Mouse (Mus musculus): ENCODE measurements around the gene Pold1. TPM values are rescaled to one million over a fixed set of nuclear protein-coding genes. Genes with fewer than 3 reads are reported as not detected.

Pold1 gene
- polyA plus RNA-seq, 1 experiment from 2014 or later, result 74.7 TPM

GRCm38 (mm10) chr7:44553196-44553764 is 4.6 kb upstream of the Pold1 start:
- Histone ChIP-seq H3K9me3 (ENCODE audit: control insufficient read depth, low read length) (no peaks in the 10 kb centered on the region), H3K4me3 (ENCODE audit: low read depth, low read length) (peak overlapping the region; percentile 87), H3K4me1 (replicated peaks; ENCODE audit: control insufficient read depth, insufficient read depth, low read length) (peaks cover 6% of the 10 kb centered on the region), H3K4me2 (ENCODE audit: low read length) (peak overlapping the region; percentile 82), H3K9ac (ENCODE audit: low read length) (peak overlapping the region; percentile 74), H3K27ac (ENCODE audit: low read depth) (peak overlapping the region; percentile 98), H3K27me3 (replicated peaks; ENCODE audit: control insufficient read depth, insufficient read depth, low read length) (no peaks in the 10 kb centered on the region), H3K36me3 (ENCODE audit: control insufficient read depth, insufficient read depth, low read length) (peaks cover 30% of the 10 kb centered on the region)
- under 1% methylated on average over 31 of the region's 32 CpGs for WGBS
- peak; percentile 94 for DNase-seq (ENCODE audit: low spot score)
- peak; percentile 72 for ATAC-seq (replicated peaks; ENCODE audit: low FRiP score, low TSS enrichment, low read depth)

GRCm38 (mm10) chr7:44552141-44552908 is 3.7 kb upstream of the Pold1 start:
- Histone ChIP-seq H3K36me3 (ENCODE audit: control insufficient read depth, insufficient read depth, low read length) (peaks cover 30% of the 10 kb centered on the region), H3K4me3 (ENCODE audit: low read depth, low read length) (peak overlapping the region; percentile 87), H3K4me1 (replicated peaks; ENCODE audit: control insufficient read depth, insufficient read depth, low read length) (peaks cover 14% of the 10 kb centered on the region), H3K27ac (ENCODE audit: low read depth) (no peak overlapping the region), H3K27me3 (replicated peaks; ENCODE audit: control insufficient read depth, insufficient read depth, low read length) (no peaks in the 10 kb centered on the region), H3K9me3 (ENCODE audit: control insufficient read depth, low read length) (no peaks in the 10 kb centered on the region), H3K4me2 (ENCODE audit: low read length) (peak overlapping the region; percentile 82), H3K9ac (ENCODE audit: low read length) (no peak overlapping the region)
- WGBS, result 86% methylated on average over 31 of the region's 31 CpGs
- DNase-seq (ENCODE audit: low spot score), result no peak
- ATAC-seq (replicated peaks; ENCODE audit: low FRiP score, low TSS enrichment, low read depth), result no peak

GRCm38 (mm10) chr7:44551731-44552130 is 3.1 kb upstream of the Pold1 start:
- no peaks in the 10 kb centered on the region for H3K9me3 ChIP-seq (ENCODE audit: control insufficient read depth, low read length)
- 76% methylated on average over 22 of the region's 22 CpGs for WGBS
- H3K27ac ChIP-seq (ENCODE audit: low read depth), result no peak overlapping the region
- H3K4me1 ChIP-seq (replicated peaks; ENCODE audit: control insufficient read depth, insufficient read depth, low read length), result peaks cover 18% of the 10 kb centered on the region
- no peak overlapping the region for H3K9ac ChIP-seq (ENCODE audit: low read length)
- DNase-seq (ENCODE audit: low spot score) (no peak), ATAC-seq (replicated peaks; ENCODE audit: low FRiP score, low TSS enrichment, low read depth) (no peak)
- H3K36me3 ChIP-seq (ENCODE audit: control insufficient read depth, insufficient read depth, low read length), result peaks cover 30% of the 10 kb centered on the region
- H3K4me2 ChIP-seq (ENCODE audit: low read length), result no peak overlapping the region
- H3K4me3 ChIP-seq (ENCODE audit: low read depth, low read length), result no peak overlapping the region
- H3K27me3 ChIP-seq (replicated peaks; ENCODE audit: control insufficient read depth, insufficient read depth, low read length), result no peaks in the 10 kb centered on the region

- ATAC-seq (replicated peaks; ENCODE audit: low FRiP score, low TSS enrichment, low read depth) (no peak), DNase-seq (ENCODE audit: low spot score) (no peak)
- peaks cover 18% of the 10 kb centered on the region for H3K4me1 ChIP-seq (replicated peaks; ENCODE audit: control insufficient read depth, insufficient read depth, low read length)
- no peak overlapping the region for H3K4me2 ChIP-seq (ENCODE audit: low read length)
- no peaks in the 10 kb centered on the region for H3K9me3 ChIP-seq (ENCODE audit: control insufficient read depth, low read length)
- 93% methylated on average over 21 of the region's 21 CpGs for WGBS
- H3K27ac ChIP-seq (ENCODE audit: low read depth), result no peak overlapping the region
- peaks cover 30% of the 10 kb centered on the region for H3K36me3 ChIP-seq (ENCODE audit: control insufficient read depth, insufficient read depth, low read length)
- H3K4me3 ChIP-seq (ENCODE audit: low read depth, low read length), result no peak overlapping the region
- H3K27me3 ChIP-seq (replicated peaks; ENCODE audit: control insufficient read depth, insufficient read depth, low read length), result no peaks in the 10 kb centered on the region
- no peak overlapping the region for H3K9ac ChIP-seq (ENCODE audit: low read length)
Measured at GRCm38 (mm10) chr7:44551301-44551700, 2.7 kb upstream of the Pold1 start.

GRCm38 (mm10) chr7:44550409-44550678 is 1.7 kb upstream of the Pold1 start:
- Histone ChIP-seq H3K4me3 (ENCODE audit: low read depth, low read length) (no peak overlapping the region), H3K27ac (ENCODE audit: low read depth) (no peak overlapping the region), H3K27me3 (replicated peaks; ENCODE audit: control insufficient read depth, insufficient read depth, low read length) (no peaks in the 10 kb centered on the region), H3K4me2 (ENCODE audit: low read length) (no peak overlapping the region), H3K9me3 (ENCODE audit: control insufficient read depth, low read length) (no peaks in the 10 kb centered on the region), H3K9ac (ENCODE audit: low read length) (no peak overlapping the region), H3K4me1 (replicated peaks; ENCODE audit: control insufficient read depth, insufficient read depth, low read length) (peaks cover 18% of the 10 kb centered on the region), H3K36me3 (ENCODE audit: control insufficient read depth, insufficient read depth, low read length) (peaks cover 30% of the 10 kb centered on the region)
- ATAC-seq (replicated peaks; ENCODE audit: low FRiP score, low TSS enrichment, low read depth) (no peak), DNase-seq (ENCODE audit: low spot score) (no peak)
- 93% methylated on average over 12 of the region's 12 CpGs for WGBS

GRCm38 (mm10) chr7:44549621-44550408 is 1.2 kb upstream of the Pold1 start:
- H3K36me3 ChIP-seq (ENCODE audit: control insufficient read depth, insufficient read depth, low read length), result peaks cover 30% of the 10 kb centered on the region
- H3K4me3 ChIP-seq (ENCODE audit: low read depth, low read length), result no peak overlapping the region
- 94% methylated on average over 23 of the region's 23 CpGs for WGBS
- ATAC-seq (replicated peaks; ENCODE audit: low FRiP score, low TSS enrichment, low read depth) (no peak), DNase-seq (ENCODE audit: low spot score) (no peak)
- H3K27me3 ChIP-seq (replicated peaks; ENCODE audit: control insufficient read depth, insufficient read depth, low read length), result no peaks in the 10 kb centered on the region
- no peak overlapping the region for H3K4me2 ChIP-seq (ENCODE audit: low read length)
- H3K9ac ChIP-seq (ENCODE audit: low read length), result no peak overlapping the region
- no peak overlapping the region for H3K27ac ChIP-seq (ENCODE audit: low read depth)
- no peaks in the 10 kb centered on the region for H3K9me3 ChIP-seq (ENCODE audit: control insufficient read depth, low read length)
- peaks cover 18% of the 10 kb centered on the region for H3K4me1 ChIP-seq (replicated peaks; ENCODE audit: control insufficient read depth, insufficient read depth, low read length)

- Histone ChIP-seq H3K27me3 (replicated peaks; ENCODE audit: control insufficient read depth, insufficient read depth, low read length) (no peaks in the 10 kb centered on the region), H3K9me3 (ENCODE audit: control insufficient read depth, low read length) (no peaks in the 10 kb centered on the region), H3K9ac (ENCODE audit: low read length) (peak overlapping the region; percentile 61), H3K4me2 (ENCODE audit: low read length) (peak overlapping the region; percentile 64), H3K4me1 (replicated peaks; ENCODE audit: control insufficient read depth, insufficient read depth, low read length) (peaks cover 13% of the 10 kb centered on the region), H3K27ac (ENCODE audit: low read depth) (no peak overlapping the region), H3K36me3 (ENCODE audit: control insufficient read depth, insufficient read depth, low read length) (peaks cover 34% of the 10 kb centered on the region), H3K4me3 (ENCODE audit: low read depth, low read length) (peak overlapping the region; percentile 53)
- DNase-seq (ENCODE audit: low spot score) (no peak), ATAC-seq (replicated peaks; ENCODE audit: low FRiP score, low TSS enrichment, low read depth) (no peak)
- WGBS, result 21% methylated on average over 5 of the region's 5 CpGs
Measured at GRCm38 (mm10) chr7:44547725-44548124, 924 bp downstream of the Pold1 start.

GRCm38 (mm10) chr7:44547041-44547440 is 1.6 kb downstream of the Pold1 start:
- Histone ChIP-seq H3K4me2 (ENCODE audit: low read length) (peak overlapping the region; percentile 64), H3K36me3 (ENCODE audit: control insufficient read depth, insufficient read depth, low read length) (peaks cover 37% of the 10 kb centered on the region), H3K9ac (ENCODE audit: low read length) (peak overlapping the region; percentile 61; the same call in 1 of the 2 replicates), H3K9me3 (ENCODE audit: control insufficient read depth, low read length) (no peaks in the 10 kb centered on the region), H3K27ac (ENCODE audit: low read depth) (no peak overlapping the region), H3K4me3 (ENCODE audit: low read depth, low read length) (no peak overlapping the region), H3K4me1 (replicated peaks; ENCODE audit: control insufficient read depth, insufficient read depth, low read length) (peaks cover 12% of the 10 kb centered on the region), H3K27me3 (replicated peaks; ENCODE audit: control insufficient read depth, insufficient read depth, low read length) (no peaks in the 10 kb centered on the region)
- no peak for ATAC-seq (replicated peaks; ENCODE audit: low FRiP score, low TSS enrichment, low read depth)
- WGBS, result 90% methylated on average over 13 of the region's 13 CpGs
- DNase-seq (ENCODE audit: low spot score), result no peak

Measured in intestine, embryonic 14.5 days (tissue).